Mouse (Mus musculus) intestine, postnatal 0 days (tissue): ENCODE results near the gene Mdga1. TPM values are rescaled to one million over a fixed set of nuclear protein-coding genes. Genes with fewer than 3 reads are reported as not detected.

Experiments
- ATAC-seq: fragments of 200-750 bp; cut with Nextera tagmentation; 2 replicates; pipeline ENCODE4 v1.8.0; 2017; ENCODE audit warnings: mild to moderate bottlenecking, moderate TSS enrichment, moderate library complexity
- H3K27ac ChIP-seq: fragments of 300-500 bp; sonication (generic); 2 replicates; pipeline ENCODE4 v1.5.1; 2014; ENCODE audit warnings: mild to moderate bottlenecking, low read depth, low read length, moderate library complexity
- H3K27me3 ChIP-seq: fragments of 300-500 bp; sonication (generic); replicated peaks from 2 replicates; pipeline ENCODE4 v1.6.1; 2014; ENCODE audit warnings: low read length, mixed read lengths; ENCODE audit not compliant: control insufficient read depth, insufficient read depth
- H3K36me3 ChIP-seq: fragments of 300-500 bp; sonication (generic); 2 replicates; pipeline ENCODE4 v1.6.1; 2014; ENCODE audit warnings: mild to moderate bottlenecking, moderate library complexity; ENCODE audit not compliant: control insufficient read depth, insufficient read depth
- H3K4me1 ChIP-seq: fragments of 300-500 bp; sonication (generic); replicated peaks from 2 replicates; pipeline ENCODE4 v1.6.1; 2014; ENCODE audit warnings: antibody characterized with exemption, low read length, mixed read lengths; ENCODE audit not compliant: control insufficient read depth, insufficient read depth
- H3K4me2 ChIP-seq: fragments of 300-500 bp; sonication (generic); replicated peaks from 2 replicates; pipeline ENCODE4 v1.6.1; 2014; ENCODE audit warnings: low read depth, mild to moderate bottlenecking, moderate library complexity
- H3K4me3 ChIP-seq: fragments of 300-500 bp; sonication (generic); 2 replicates; pipeline ENCODE4 v1.5.1; 2014; ENCODE audit warnings: low read depth, low read length
- H3K9ac ChIP-seq: fragments of 300-500 bp; sonication (generic); 2 replicates; pipeline ENCODE4 v1.6.1; 2014; ENCODE audit warnings: mild to moderate bottlenecking, low read depth, low read length
- H3K9me3 ChIP-seq: fragments of 300-500 bp; sonication (generic); 2 replicates; pipeline ENCODE4 v1.6.1; 2016; ENCODE audit warnings: mixed run types; ENCODE audit not compliant: control insufficient read depth
- CTCF ChIP-seq: sonication (generic); IDR thresholded peaks from 2 replicates; pipeline ENCODE4 v1.5.1; 2016; ENCODE audit warnings: low read depth, mild to moderate bottlenecking, control low read depth, antibody characterized with exemption, moderate library complexity
- WGBS: fragments of 180-500 bp; shearing (Covaris S2); extraction: QIAGEN DNeasy Blood & Tissue Kit; methylation state at CpG from one replicate; pipeline ENCODE4 v1.1.7; 2014; 5-methylcytosine and 5-hydroxymethylcytosine counted together
- polyA plus RNA-seq: library from polyadenylated mRNA; unstranded; fragments of >200 nt; fragmentation: Nextera tagmentation; extraction: Ambion mirVana; gene quantifications from 2 replicates; pipeline ENCODE4 v1.2.1, GENCODE M21; 2015

Mdga1 gene
- polyA plus RNA-seq, 1 experiment from 2014 or later = 0.73 TPM

DNA sequence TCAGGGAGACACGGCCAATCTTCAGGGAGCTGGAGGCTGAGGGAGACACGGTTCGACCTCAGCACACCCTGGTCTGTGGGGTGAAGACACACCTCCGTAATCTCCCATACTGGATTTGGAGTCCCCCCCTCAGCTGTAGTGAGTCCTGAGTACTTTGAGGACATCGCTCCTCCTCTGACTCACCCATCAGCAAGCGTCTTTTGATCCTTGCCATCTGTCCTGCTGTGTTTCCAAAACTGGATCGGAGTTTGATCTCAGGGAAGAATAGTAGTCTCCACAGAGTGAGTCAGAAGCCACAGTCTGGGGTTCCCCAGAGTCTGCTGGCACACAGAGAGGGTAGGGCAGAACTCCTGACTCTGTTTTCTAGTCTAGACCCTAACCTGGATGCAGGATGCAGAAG is 150.9 kb downstream of the Mdga1 start:
- Histone ChIP-seq H3K36me3 (no peaks in the 10 kb centered on the region), H3K9me3 (no peaks in the 10 kb centered on the region), H3K9ac (no peak overlapping the region), H3K4me3 (no peak overlapping the region), H3K27me3 (no peaks in the 10 kb centered on the region; the same call in 1 of the 2 replicates), H3K4me1 (no peaks in the 10 kb centered on the region), H3K27ac (no peak overlapping the region), H3K4me2 (no peak overlapping the region)
- no peak for TF ChIP-seq CTCF
- WGBS = 81% methylated on average over 7 of the region's 7 CpGs
- no peak for ATAC-seq

DNA sequence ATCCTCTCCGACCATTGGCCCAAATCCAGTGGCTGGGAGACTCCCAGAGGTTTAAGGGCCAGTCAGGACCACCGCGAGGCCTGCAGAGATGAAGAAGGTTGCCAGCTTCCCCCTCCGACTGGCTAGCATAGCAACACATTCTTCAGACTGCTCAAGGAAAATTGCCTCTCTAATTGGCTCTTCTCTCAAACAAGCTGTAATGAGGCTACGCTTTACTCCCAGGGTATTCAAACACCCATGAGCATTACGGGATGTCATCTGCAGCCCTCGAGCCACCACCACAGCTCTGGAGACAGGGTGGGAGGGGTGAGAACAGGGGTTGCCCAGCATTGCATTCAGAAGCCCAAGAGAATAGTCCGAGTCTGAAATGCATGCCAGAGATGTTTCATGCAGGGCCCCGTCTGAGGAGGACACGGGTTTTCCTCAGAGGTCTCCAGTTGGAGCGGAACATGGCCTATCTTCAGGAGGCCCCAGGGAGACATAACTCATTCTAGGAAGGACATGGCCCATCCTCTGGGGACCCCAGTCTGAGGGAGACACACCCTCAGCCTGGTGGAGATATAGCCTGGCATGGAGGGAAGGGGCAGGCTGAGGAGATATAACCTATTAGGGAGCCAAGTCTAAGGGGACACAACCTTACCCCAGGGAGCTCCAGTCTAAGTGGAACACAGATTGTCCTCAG is 151.5 kb downstream of the Mdga1 start:
- H3K36me3 ChIP-seq = no peaks in the 10 kb centered on the region
- ATAC-seq = no peak
- no peak for TF ChIP-seq CTCF
- no peak overlapping the region for H3K4me2 ChIP-seq
- 62% methylated on average over 11 of the region's 11 CpGs for WGBS
- H3K9me3 ChIP-seq = no peaks in the 10 kb centered on the region
- H3K27ac ChIP-seq = no peak overlapping the region
- no peaks in the 10 kb centered on the region; the same call in 1 of the 2 replicates for H3K27me3 ChIP-seq
- H3K9ac ChIP-seq = no peak overlapping the region
- no peak overlapping the region for H3K4me3 ChIP-seq
- H3K4me1 ChIP-seq = no peaks in the 10 kb centered on the region

DNA sequence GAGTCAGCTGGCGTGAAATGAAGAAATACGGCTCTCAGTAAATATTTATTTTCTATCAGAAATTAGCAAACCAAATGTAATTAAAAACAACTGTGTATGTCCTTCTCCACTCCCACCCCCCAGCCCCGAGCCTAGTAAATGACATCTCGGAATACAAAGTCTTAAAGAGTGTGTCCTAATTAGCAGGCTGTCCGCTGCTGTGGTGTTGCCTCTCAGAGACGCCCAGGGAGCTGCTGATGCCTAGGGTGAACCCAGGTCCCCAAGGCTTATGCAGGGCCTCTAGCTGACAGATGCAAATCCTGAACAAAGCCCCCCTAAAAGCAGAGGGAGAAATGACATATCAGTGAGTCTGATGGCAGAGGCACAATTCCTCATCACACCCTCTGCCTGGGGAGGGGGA is 155.1 kb downstream of the Mdga1 start:
- no peak for ATAC-seq
- H3K9me3 ChIP-seq = no peaks in the 10 kb centered on the region
- no peaks in the 10 kb centered on the region for H3K4me1 ChIP-seq
- H3K27me3 ChIP-seq = no peaks in the 10 kb centered on the region
- no peak for TF ChIP-seq CTCF
- WGBS = 60% methylated on average over 6 of the region's 6 CpGs
- H3K36me3 ChIP-seq = no peaks in the 10 kb centered on the region
- H3K4me3 ChIP-seq = no peak overlapping the region
- H3K27ac ChIP-seq = no peak overlapping the region
- H3K9ac ChIP-seq = no peak overlapping the region
- no peak overlapping the region for H3K4me2 ChIP-seq

DNA sequence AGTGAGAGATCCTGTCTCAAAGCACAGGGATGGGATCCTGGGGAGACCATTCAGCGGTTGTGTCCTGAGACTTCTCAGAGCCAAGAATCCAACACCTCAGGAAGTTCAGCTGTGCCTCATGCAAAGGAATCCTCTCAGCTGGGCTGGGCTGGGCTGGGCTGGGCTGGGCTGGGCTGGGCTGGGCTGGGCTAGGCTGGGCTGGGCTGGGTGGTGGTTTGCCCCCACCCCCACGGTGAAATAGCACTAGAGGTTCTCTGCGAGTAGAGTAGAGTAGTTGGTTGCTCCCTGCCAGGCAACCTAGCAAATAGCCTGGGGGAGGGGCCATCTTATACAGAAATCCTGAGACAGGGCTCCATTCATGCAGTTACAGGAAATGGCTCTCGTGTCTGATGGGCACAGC is 156.6 kb downstream of the Mdga1 start:
- Histone ChIP-seq H3K4me2 (no peak overlapping the region), H3K9me3 (no peaks in the 10 kb centered on the region), H3K27ac (no peak overlapping the region), H3K27me3 (no peaks in the 10 kb centered on the region), H3K4me3 (no peak overlapping the region), H3K4me1 (no peaks in the 10 kb centered on the region), H3K36me3 (no peaks in the 10 kb centered on the region), H3K9ac (no peak overlapping the region)
- ATAC-seq = peak; percentile 60; the same call in 1 of the 2 replicates
- TF ChIP-seq CTCF = no peak
- 13% methylated on average over 4 of the region's 4 CpGs for WGBS

DNA sequence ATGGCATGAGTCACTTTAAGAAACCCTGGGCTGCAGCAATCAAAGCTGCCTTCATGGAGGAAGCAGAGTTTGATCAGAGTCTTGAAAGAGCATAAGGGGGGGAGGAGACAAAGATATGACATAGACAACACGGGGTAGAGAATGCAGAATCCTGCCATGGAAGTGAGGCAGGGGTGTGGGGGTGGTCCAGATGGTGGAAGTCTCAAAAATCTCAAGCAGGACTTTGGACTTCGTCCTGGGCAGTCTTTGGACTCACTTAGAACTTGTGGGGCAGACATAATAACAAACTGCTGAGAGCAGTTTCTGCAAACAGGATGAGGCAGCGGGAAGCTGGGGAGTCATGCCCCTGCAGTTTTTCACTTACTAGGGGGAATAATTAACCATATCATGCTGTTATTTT is 166.3 kb downstream of the Mdga1 start:
- WGBS = 58% methylated on average over 3 of the region's 3 CpGs
- no peak overlapping the region for H3K27ac ChIP-seq
- H3K27me3 ChIP-seq = 0 out of 2 replicates have a peak, but pooled peaks cover 5% of the 10 kb centered on the region
- H3K4me1 ChIP-seq = no peaks in the 10 kb centered on the region
- TF ChIP-seq CTCF = no peak
- no peak overlapping the region for H3K4me2 ChIP-seq
- H3K4me3 ChIP-seq = no peak overlapping the region
- no peaks in the 10 kb centered on the region for H3K9me3 ChIP-seq
- no peak for ATAC-seq
- no peak overlapping the region for H3K9ac ChIP-seq
- no peaks in the 10 kb centered on the region for H3K36me3 ChIP-seq

DNA sequence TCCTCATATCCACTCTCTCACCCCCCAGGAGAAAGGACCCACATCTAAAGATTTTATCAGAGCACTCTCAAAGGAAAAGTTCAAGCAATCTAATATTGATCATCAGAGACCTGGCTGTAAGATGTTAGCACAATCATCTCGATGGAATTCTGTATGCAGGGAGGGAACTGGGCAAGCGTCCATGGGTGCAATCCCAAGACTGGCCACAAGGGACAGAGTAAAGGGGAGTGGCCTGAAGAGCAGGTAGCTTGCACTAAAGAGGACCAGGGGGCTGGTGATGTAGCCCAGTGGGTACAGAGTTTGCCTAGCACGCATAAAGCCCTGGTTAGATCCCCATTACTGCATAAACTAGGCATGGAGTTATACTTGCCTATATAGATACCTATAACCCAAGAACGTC is 168.5 kb downstream of the Mdga1 start:
- Histone ChIP-seq H3K4me2 (no peak overlapping the region), H3K9ac (no peak overlapping the region), H3K4me3 (no peak overlapping the region), H3K27me3 (peaks cover 5% of the 10 kb centered on the region; the same call in 1 of the 2 replicates), H3K9me3 (no peaks in the 10 kb centered on the region), H3K36me3 (no peaks in the 10 kb centered on the region), H3K27ac (no peak overlapping the region), H3K4me1 (no peaks in the 10 kb centered on the region)
- ATAC-seq = no peak
- WGBS = 21% methylated on average over 4 of the region's 4 CpGs
- TF ChIP-seq CTCF = peak; percentile 79
